Mouse (Mus musculus) granulocyte monocyte progenitor cell, adult 5-6 weeks (primary cell): ENCODE data around the gene Lsm2. TPM values are rescaled to one million over a fixed set of nuclear protein-coding genes. Genes with fewer than 3 reads are reported as not detected.
A peak's percentile ranks its signal among the peaks of the same experiment; 100 is the strongest.
"Not testable (repeated sequence)": the region's sequence is repeated elsewhere in the genome, so short reads cannot be mapped to it uniquely, and the experiment has no call there.

Source experiments
- ATAC-seq: replicated peaks from 2 replicates; pipeline ENCODE4 v1.8.0; 2016; ENCODE audit warnings: mild to moderate bottlenecking, moderate TSS enrichment, inconsistent platforms; ENCODE audit not compliant: poor library complexity, severe bottlenecking
- total RNA-seq, 2 experiments: library from RNA; stranded (forward) in 1 of 2; stranded (reverse) in 1 of 2; fragments of 200-712, 200-1000 nt in 1 of 2; fragments of >200 nt in 1 of 2; fragmentation: Nextera tagmentation in 1 of 2; gene quantifications; 2 replicates each; pipeline ENCODE4 v1.2.3; 2014 to 2017

Gene Lsm2
- total RNA-seq, 2 experiments from 2014 or later: 71.6 to 305 TPM

DNA sequence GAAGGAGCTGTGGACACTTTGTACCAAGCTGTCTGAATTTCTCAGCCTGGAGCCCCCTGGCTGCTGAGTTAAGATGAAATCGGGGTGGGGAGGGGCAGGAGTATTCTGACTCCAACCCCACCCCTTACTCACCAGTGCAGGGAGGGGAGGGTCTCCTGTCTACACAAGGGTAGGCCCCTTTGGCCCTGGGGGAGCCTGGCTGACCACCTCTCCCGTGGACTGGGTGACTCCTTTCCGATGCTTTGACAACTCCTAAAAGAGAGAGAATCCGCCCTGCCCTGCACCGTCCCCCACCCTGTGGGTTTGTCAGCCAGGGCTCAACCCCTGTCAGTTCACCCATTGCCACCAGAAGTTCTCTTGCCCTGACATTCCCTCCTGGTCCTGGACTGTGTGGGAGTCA lies 44.5 kb downstream of the Lsm2 start:
- ATAC-seq: no peak

DNA sequence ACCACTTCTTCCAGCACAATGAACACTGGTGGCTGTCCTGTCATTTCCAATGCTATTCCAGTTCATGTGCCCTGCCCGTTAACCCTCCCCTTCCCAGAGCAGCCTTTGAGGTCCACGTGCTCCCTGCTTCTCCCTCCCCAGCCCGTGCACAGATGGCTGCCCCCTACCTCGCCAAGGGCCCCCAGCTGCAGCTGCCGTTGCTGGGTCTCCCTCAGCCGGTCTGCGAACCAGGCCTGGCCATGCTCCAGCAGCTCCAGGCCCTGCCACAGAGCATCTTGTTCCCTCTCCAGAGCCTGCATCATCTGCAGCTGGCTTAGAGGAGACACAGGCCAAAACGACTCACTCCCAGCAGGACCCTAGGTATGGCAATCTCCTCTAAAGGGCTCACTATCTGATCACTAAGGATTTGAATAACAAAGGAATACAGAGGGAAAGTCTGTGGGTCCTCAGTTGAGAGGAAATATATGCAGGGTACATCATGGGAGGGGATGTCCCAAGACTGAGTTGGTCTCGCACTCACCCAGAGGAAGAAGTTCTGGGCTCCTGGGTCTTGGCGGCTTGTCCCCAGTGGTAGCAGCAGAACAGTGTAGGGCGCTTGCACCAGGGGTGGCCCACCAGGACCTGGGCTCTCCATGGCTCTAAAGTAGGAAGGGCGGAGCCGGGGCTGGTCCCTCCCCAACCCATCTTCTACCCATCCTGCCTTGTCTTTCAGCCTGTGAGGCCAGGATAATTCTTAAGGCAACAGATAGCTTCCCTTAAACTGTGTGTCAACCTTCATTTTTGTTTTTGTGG lies 45.8 kb downstream of the Lsm2 start, which contains the start of gene Sapcd1:
Sapcd1 (minus strand) TSS at position 740 of the 792 bp plus-strand sequence.
- ATAC-seq: no peak

DNA sequence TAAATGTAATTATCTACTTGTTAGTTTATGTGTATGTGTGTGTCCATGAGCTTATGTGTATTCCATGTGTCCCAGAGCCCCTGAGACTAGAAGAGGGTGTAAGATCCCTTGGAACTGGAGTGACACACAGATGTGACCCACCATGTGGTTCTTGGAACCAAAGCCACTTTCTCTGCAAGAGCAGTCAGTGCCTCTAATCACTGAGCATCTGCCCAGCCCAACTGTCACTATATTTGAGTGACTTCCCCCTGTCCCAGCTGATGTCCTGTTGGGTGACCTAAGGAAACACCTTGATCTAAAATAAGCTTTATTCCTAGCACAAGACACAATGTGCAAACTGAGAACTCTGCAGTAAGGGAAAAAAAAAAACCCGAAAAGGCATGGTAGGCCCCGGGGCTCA lies 46.7 kb downstream of the Lsm2 start:
- no peak for ATAC-seq

DNA sequence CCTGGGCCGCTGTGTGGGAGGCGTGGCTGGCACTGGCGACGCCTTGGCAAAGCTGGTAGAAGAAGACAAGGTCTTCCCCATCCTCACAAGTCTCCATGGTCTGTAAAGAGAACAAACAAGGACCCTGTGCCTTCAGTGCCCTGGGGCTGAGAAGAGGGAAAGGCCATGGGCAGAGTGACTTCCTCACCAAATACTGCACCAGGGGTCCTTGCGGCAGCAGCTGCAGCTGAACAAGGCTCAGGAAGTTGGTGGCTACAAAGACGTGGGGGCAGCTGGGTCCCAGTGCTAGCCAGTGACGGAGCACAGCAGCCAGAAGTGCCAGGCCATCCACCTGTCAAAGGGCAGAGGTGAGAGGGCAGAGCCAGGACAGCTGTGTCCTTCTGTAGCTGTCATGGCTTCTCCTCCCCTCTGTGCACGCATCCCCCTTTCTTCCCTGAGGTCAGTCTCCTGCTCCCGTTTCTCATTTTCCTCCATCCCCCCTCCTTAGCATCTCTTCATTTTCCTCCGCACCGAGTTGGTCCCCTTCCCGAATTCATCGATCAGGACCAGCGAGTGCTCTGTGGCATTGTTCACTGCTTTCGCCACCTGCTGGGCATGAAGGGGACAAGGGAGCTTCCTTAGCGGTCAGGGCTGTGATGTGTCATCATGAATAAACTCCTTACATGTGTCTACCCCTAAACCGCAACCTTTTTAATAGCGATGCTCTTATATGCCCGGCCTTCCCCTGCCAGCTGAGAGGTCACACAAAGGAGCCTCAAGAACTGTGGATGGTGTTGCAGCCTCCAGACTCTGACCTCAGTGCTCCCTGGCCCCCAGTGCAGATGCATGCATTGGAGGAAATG lies 48.2 kb downstream of the Lsm2 start:
- peak; percentile 77 for ATAC-seq

DNA sequence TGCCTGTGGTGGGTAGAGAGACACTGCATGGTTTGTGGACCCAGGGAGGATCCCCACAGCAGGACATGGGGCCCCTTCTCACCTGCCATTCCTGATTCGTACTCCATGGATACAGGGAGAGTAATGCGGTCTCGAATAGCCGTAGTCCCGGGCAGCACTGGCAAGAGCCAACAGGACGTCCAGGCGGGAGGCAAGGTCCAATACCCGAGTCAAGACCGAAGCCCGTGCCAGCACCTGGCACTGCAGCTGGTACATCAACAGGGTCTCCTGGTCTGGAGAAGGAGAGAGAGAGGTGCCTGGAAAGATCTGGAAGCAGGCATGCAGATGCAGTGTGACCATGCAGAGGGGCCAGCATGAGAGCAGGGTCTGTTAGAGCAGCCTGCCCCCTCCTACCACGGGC lies 49.6 kb downstream of the Lsm2 start:
- ATAC-seq: no peak

DNA sequence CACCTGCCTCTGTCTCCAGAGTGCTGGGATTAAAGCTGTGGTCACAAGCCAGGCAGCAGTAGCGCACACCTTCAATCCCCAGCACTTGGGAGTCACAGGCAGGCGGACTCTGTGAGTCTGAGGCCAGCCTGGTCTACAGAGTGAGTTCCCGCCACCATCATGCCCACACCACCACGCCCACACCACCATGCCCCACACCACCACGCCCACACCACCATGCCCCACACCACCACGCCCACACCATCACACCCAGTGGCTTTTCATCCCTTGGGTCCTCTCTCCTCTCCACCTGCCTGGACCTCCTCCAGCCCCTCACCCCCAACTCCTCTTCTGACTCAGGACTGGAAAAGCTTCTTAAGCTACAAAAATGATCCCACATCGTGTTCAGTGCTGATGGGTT lies 50.2 kb downstream of the Lsm2 start:
- ATAC-seq: no peak

DNA sequence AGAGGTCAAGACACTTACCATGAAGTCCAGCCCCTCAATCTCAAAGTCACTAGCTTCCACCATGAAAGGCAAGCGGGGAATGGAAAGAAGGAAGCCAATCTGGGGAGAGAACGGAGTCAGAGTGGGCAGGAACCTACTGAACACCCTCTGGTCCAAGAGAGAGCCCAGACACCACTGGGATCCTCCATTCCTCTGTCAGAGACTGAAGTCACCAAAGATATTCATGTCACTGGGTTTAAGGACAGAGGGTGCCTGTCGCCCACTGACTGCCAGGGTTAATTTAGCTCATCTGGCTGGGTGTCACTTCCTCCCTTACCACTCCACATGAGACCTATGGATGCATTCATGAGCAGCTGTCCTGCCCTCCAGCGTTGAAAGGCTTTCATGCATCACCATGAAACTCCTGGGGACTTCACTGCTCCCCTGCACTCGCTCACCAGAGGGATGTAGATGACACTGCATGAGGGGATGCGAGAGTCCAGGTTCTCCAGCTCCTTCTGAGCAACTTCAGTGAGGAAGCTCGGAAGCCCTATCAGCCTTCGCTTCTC lies 50.7 kb downstream of the Lsm2 start:
- ATAC-seq: peak; percentile 18

DNA sequence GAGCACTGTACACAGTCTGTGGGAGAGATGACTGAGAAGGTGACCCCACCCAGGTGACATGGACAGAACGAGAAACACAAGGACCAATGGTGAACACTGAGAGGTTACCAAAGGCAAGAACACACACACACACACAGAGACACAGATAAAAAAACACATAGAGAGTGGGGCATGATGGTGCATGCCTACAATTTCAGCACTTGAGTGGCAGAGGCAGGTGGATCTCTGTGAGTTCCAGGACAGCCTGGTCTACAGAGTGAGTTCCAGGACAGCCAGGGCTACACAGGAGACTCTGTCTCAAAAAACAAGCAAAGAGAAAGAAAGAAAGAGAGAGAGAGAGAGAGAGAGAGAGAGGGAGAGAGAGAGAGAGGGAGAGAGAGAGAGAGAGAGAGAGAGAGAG lies 52.0 kb downstream of the Lsm2 start:
- not testable (repeated sequence) for ATAC-seq

DNA sequence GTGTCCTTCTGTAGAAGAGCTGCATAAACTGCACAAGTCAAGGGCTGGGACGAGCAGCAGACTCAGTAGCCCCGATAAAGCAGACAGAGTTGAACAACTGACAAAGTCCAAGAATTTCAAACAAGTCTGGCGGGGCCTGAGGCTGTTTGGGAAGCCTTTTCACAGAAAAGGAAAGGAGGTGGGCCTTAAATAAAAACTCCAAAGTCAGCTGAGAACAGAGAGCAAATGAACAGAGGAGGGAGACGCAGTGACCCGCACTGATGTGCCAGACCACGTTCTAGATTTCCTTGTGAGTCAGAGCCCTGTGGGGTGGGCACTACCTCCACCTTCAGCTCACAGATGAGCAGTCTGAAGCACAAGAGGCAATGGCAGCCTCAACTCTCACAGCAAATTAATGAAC lies 53.2 kb downstream of the Lsm2 start:
- ATAC-seq: no peak

Other genes starting within 250 kb of the Lsm2 start
Only the 30 nearest of the 43 such genes appear.
- 31.1 and 48.4 TPM in 2 replicates for gene Skiv2l, start 131.7 kb upstream of the Lsm2 start, total RNA-seq (2014; fragmentation: Nextera tagmentation)
- 29.3 and 43.9 TPM in 2 replicates for gene Skiv2l, start 131.7 kb upstream of the Lsm2 start, total RNA-seq (2017)
- 53.3 and 54.5 TPM in 2 replicates for gene Nelfe, start 131.5 kb upstream of the Lsm2 start, total RNA-seq (2014; fragmentation: Nextera tagmentation)
- 37.1 and 57.3 TPM in 2 replicates for gene Nelfe, start 131.5 kb upstream of the Lsm2 start, total RNA-seq (2017)
- gene Cfb, start 119.3 kb upstream of the Lsm2 start, total RNA-seq (2014; fragmentation: Nextera tagmentation): not detected in 2 replicates
- not detected in 2 replicates for gene Cfb, start 119.3 kb upstream of the Lsm2 start, total RNA-seq (2017)
- 12.2 and 14.2 TPM in 2 replicates for gene Zbtb12, start 102.4 kb upstream of the Lsm2 start, total RNA-seq (2014; fragmentation: Nextera tagmentation)
- gene Zbtb12, start 102.4 kb upstream of the Lsm2 start, total RNA-seq (2017): 13.3 and 15.3 TPM in 2 replicates
- gene Gm20547, start 99.8 kb upstream of the Lsm2 start, total RNA-seq (2014; fragmentation: Nextera tagmentation): not detected in 2 replicates
- gene Gm20547, start 99.8 kb upstream of the Lsm2 start, total RNA-seq (2017): not detected in 2 replicates
- gene C2, start 83.6 kb upstream of the Lsm2 start, total RNA-seq (2014; fragmentation: Nextera tagmentation): 1.5 and 7.7 TPM in 2 replicates
- gene C2, start 83.6 kb upstream of the Lsm2 start, total RNA-seq (2017): 0.47 TPM in 1 of 2 replicates, not detected in the other
- gene Ehmt2, start 83.4 kb upstream of the Lsm2 start, total RNA-seq (2014; fragmentation: Nextera tagmentation): 78.2 and 87.0 TPM in 2 replicates
- gene Ehmt2, start 83.4 kb upstream of the Lsm2 start, total RNA-seq (2017): 90.9 and 120 TPM in 2 replicates
- gene Slc44a4, start 67.4 kb upstream of the Lsm2 start, total RNA-seq (2014; fragmentation: Nextera tagmentation): 0.41 TPM in 1 of 2 replicates, not detected in the other
- 0.78 and 1.8 TPM in 2 replicates for gene Slc44a4, start 67.4 kb upstream of the Lsm2 start, total RNA-seq (2017)
- 30.3 and 35.3 TPM in 2 replicates for gene Neu1, start 50.6 kb upstream of the Lsm2 start, total RNA-seq (2014; fragmentation: Nextera tagmentation)
- 27.0 and 32.4 TPM in 2 replicates for gene Neu1, start 50.6 kb upstream of the Lsm2 start, total RNA-seq (2017)
- gene Hspa1b, start 22.6 kb upstream of the Lsm2 start, total RNA-seq (2014; fragmentation: Nextera tagmentation): 11.4 and 13.9 TPM in 2 replicates
- gene Hspa1b, start 22.6 kb upstream of the Lsm2 start, total RNA-seq (2017): 67.7 and 68.3 TPM in 2 replicates
- gene Gm20481, start 11.9 kb upstream of the Lsm2 start, total RNA-seq (2014; fragmentation: Nextera tagmentation): not detected in 2 replicates
- 0.34 and 1.4 TPM in 2 replicates for gene Gm20481, start 11.9 kb upstream of the Lsm2 start, total RNA-seq (2017)
- gene Hspa1a, start 9.7 kb upstream of the Lsm2 start, total RNA-seq (2014; fragmentation: Nextera tagmentation): 5.5 and 6.2 TPM in 2 replicates
- 45.2 and 49.0 TPM in 2 replicates for gene Hspa1a, start 9.7 kb upstream of the Lsm2 start, total RNA-seq (2017)
- gene Hspa1l, start 9.2 kb upstream of the Lsm2 start, total RNA-seq (2014; fragmentation: Nextera tagmentation): not detected in 2 replicates
- 0.09 TPM in 1 of 2 replicates, not detected in the other for gene Hspa1l, start 9.2 kb upstream of the Lsm2 start, total RNA-seq (2017)
- 75.6 and 150 TPM in 2 replicates for gene Vars, start 19.1 kb downstream of the Lsm2 start, total RNA-seq (2014; fragmentation: Nextera tagmentation)
- gene Vars, start 19.1 kb downstream of the Lsm2 start, total RNA-seq (2017): 174 and 181 TPM in 2 replicates
- gene Vwa7, start 34.7 kb downstream of the Lsm2 start, total RNA-seq (2014; fragmentation: Nextera tagmentation): 0.11 and 0.19 TPM in 2 replicates
- gene Vwa7, start 34.7 kb downstream of the Lsm2 start, total RNA-seq (2017): not detected in 2 replicates
- 2.5 TPM in 1 of 2 replicates, not detected in the other for gene Sapcd1, start 46.2 kb downstream of the Lsm2 start, total RNA-seq (2014; fragmentation: Nextera tagmentation)
- gene Sapcd1, start 46.2 kb downstream of the Lsm2 start, total RNA-seq (2017): 0.90 TPM in 1 of 2 replicates, not detected in the other
- 0.19 and 6.8 TPM in 2 replicates for gene Msh5, start 64.9 kb downstream of the Lsm2 start, total RNA-seq (2014; fragmentation: Nextera tagmentation)
- 0.62 and 3.6 TPM in 2 replicates for gene Msh5, start 64.9 kb downstream of the Lsm2 start, total RNA-seq (2017)
- 231 and 245 TPM in 2 replicates for gene Clic1, start 68.1 kb downstream of the Lsm2 start, total RNA-seq (2014; fragmentation: Nextera tagmentation)
- gene Clic1, start 68.1 kb downstream of the Lsm2 start, total RNA-seq (2017): 268 and 347 TPM in 2 replicates
- gene Ddah2, start 77.2 kb downstream of the Lsm2 start, total RNA-seq (2014; fragmentation: Nextera tagmentation): 3.4 TPM in 1 of 2 replicates, not detected in the other
- 0.57 and 3.7 TPM in 2 replicates for gene Ddah2, start 77.2 kb downstream of the Lsm2 start, total RNA-seq (2017)
- gene Ly6g6c, start 83.5 kb downstream of the Lsm2 start, total RNA-seq (2014; fragmentation: Nextera tagmentation): not detected in 2 replicates
- gene Ly6g6c, start 83.5 kb downstream of the Lsm2 start, total RNA-seq (2017): not detected in 2 replicates
- not detected in 2 replicates for gene Mpig6b, start 84.3 kb downstream of the Lsm2 start, total RNA-seq (2014; fragmentation: Nextera tagmentation)
- not detected in 2 replicates for gene Mpig6b, start 84.3 kb downstream of the Lsm2 start, total RNA-seq (2017)
- gene Ly6g6e, start 95.0 kb downstream of the Lsm2 start, total RNA-seq (2014; fragmentation: Nextera tagmentation): not detected in 2 replicates
- gene Ly6g6e, start 95.0 kb downstream of the Lsm2 start, total RNA-seq (2017): not detected in 2 replicates
- not detected in 2 replicates for gene Ly6g6d, start 96.2 kb downstream of the Lsm2 start, total RNA-seq (2014; fragmentation: Nextera tagmentation)
- not detected in 2 replicates for gene Ly6g6d, start 96.2 kb downstream of the Lsm2 start, total RNA-seq (2017)
- gene Ly6g6f, start 103.7 kb downstream of the Lsm2 start, total RNA-seq (2014; fragmentation: Nextera tagmentation): not detected in 2 replicates
- gene Ly6g6f, start 103.7 kb downstream of the Lsm2 start, total RNA-seq (2017): not detected in 2 replicates
- gene Abhd16a, start 107.4 kb downstream of the Lsm2 start, total RNA-seq (2014; fragmentation: Nextera tagmentation): 26.7 and 33.3 TPM in 2 replicates
- 27.7 and 35.0 TPM in 2 replicates for gene Abhd16a, start 107.4 kb downstream of the Lsm2 start, total RNA-seq (2017)
- not detected in 2 replicates for gene Ly6g5c, start 126.4 kb downstream of the Lsm2 start, total RNA-seq (2014; fragmentation: Nextera tagmentation)
- gene Ly6g5c, start 126.4 kb downstream of the Lsm2 start, total RNA-seq (2017): not detected in 2 replicates
- 1.6 TPM in 1 of 2 replicates, not detected in the other for gene Ly6g5b, start 133.6 kb downstream of the Lsm2 start, total RNA-seq (2014; fragmentation: Nextera tagmentation)
- 0.56 TPM in 1 of 2 replicates, not detected in the other for gene Ly6g5b, start 133.6 kb downstream of the Lsm2 start, total RNA-seq (2017)
- 21.2 and 25.4 TPM in 2 replicates for gene Gpank1, start 139.6 kb downstream of the Lsm2 start, total RNA-seq (2014; fragmentation: Nextera tagmentation)
- gene Gpank1, start 139.6 kb downstream of the Lsm2 start, total RNA-seq (2017): 24.0 and 26.9 TPM in 2 replicates
- 289 and 384 TPM in 2 replicates for gene Csnk2b, start 140.2 kb downstream of the Lsm2 start, total RNA-seq (2014; fragmentation: Nextera tagmentation)
- 277 and 317 TPM in 2 replicates for gene Csnk2b, start 140.2 kb downstream of the Lsm2 start, total RNA-seq (2017)
- gene D17H6S53E, start 144.5 kb downstream of the Lsm2 start, total RNA-seq (2014; fragmentation: Nextera tagmentation): 16.3 and 18.4 TPM in 2 replicates
- 7.9 and 10.7 TPM in 2 replicates for gene D17H6S53E, start 144.5 kb downstream of the Lsm2 start, total RNA-seq (2017)